Mouse (Mus musculus) c-Kit-positive CD71-positive TER-119-positive erythroid progenitor cells, embryonic 14.5 days (primary cell): ENCODE data around the gene Slc22a3.
A peak's percentile ranks its signal among the peaks of the same experiment; 100 is the strongest.

Experiments
- DNase-seq: peaks from one replicate; pipeline ENCODE4 v3.0.0-alpha.2; 2013; ENCODE audit warnings: low spot score

Gene Slc22a3

GRCm38 (mm10) chr17:12468745-12469144, 38.8 kb downstream of the Slc22a3 start:
- no peak for DNase-seq

GRCm38 (mm10) chr17:12467642-12468041, 39.9 kb downstream of the Slc22a3 start:
- DNase-seq = no peak

- no peak for DNase-seq
Measured at GRCm38 (mm10) chr17:12466501-12467000, 41.0 kb downstream of the Slc22a3 start.

- DNase-seq = no peak
Measured at GRCm38 (mm10) chr17:12461168-12461567, 46.3 kb downstream of the Slc22a3 start.

- DNase-seq = peak; percentile 15
Measured at GRCm38 (mm10) chr17:12455143-12455790, 52.2 kb downstream of the Slc22a3 start.

GRCm38 (mm10) chr17:12453691-12454090, 53.8 kb downstream of the Slc22a3 start:
- no peak for DNase-seq

GRCm38 (mm10) chr17:12452862-12453531, 54.5 kb downstream of the Slc22a3 start:
- no peak for DNase-seq

GRCm38 (mm10) chr17:12451234-12451633, 56.3 kb downstream of the Slc22a3 start:
- DNase-seq = no peak

- no peak for DNase-seq
Measured at GRCm38 (mm10) chr17:12444561-12444960, 62.9 kb downstream of the Slc22a3 start.

GRCm38 (mm10) chr17:12437771-12438170, 69.7 kb downstream of the Slc22a3 start:
- DNase-seq = no peak

GRCm38 (mm10) chr17:12431707-12432106, 75.8 kb downstream of the Slc22a3 start:
- DNase-seq = no peak

GRCm38 (mm10) chr17:12428369-12428768, 79.1 kb downstream of the Slc22a3 start:
- DNase-seq = no peak

GRCm38 (mm10) chr17:12427156-12427555, 80.3 kb downstream of the Slc22a3 start:
- DNase-seq = peak; percentile 12

- DNase-seq = no peak
Measured at GRCm38 (mm10) chr17:12422143-12422542, 85.4 kb downstream of the Slc22a3 start.

- peak; percentile 7 for DNase-seq
Measured at GRCm38 (mm10) chr17:12420886-12421574, 86.5 kb downstream of the Slc22a3 start.

GRCm38 (mm10) chr17:12419491-12420079, 87.9 kb downstream of the Slc22a3 start:
- no peak for DNase-seq

GRCm38 (mm10) chr17:12416250-12416895, 91.1 kb downstream of the Slc22a3 start:
- DNase-seq = peak; percentile 53

- DNase-seq = no peak
Measured at GRCm38 (mm10) chr17:12415741-12416140, 91.8 kb downstream of the Slc22a3 start.

- DNase-seq = no peak
Measured at GRCm38 (mm10) chr17:12415031-12415735, 92.3 kb downstream of the Slc22a3 start.

- no peak for DNase-seq
Measured at GRCm38 (mm10) chr17:12412891-12413237, 94.6 kb downstream of the Slc22a3 start.

GRCm38 (mm10) chr17:12412181-12412890, 95.2 kb downstream of the Slc22a3 start:
- no peak for DNase-seq
